Mouse (Mus musculus) bone marrow macrophage, adult 2 months (primary cell): Measurements from ENCODE around the gene Abcb4.

Source experiments
- CTCF ChIP-seq: IDR thresholded peaks from 2 replicates; pipeline ENCODE4 v1.5.1; 2012; ENCODE audit warnings: low read depth, mild to moderate bottlenecking, low read length, moderate library complexity
- POLR2A ChIP-seq: IDR thresholded peaks from 2 replicates; pipeline ENCODE4 v1.6.1; 2012; ENCODE audit warnings: mild to moderate bottlenecking, low read depth, low read length, borderline replicate concordance

DNA sequence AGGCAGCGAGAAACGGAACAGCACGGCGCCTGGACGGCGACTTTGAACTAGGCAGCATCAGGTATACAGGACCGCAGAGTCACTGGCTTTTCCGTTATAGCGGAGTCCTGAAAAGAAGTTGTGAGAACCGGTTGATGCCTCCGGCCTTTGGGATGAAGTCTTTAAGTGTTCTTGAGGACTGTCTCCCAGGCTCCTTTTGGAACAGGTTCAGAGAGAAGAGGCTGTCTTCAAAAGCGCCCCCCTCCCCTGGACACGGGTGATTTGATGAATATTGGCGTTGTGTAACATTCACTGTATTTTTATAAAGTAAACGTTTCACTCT, 548 bp downstream of the Abcb4 start:
- TF ChIP-seq POLR2A (no peak), CTCF (no peak)
